Mouse (Mus musculus) heart, embryonic 16.5 days (tissue): Measurements from ENCODE around the gene Siah1a. TPM values are rescaled to one million over a fixed set of nuclear protein-coding genes. Genes with fewer than 3 reads are reported as not detected.

Source experiments
- ATAC-seq: fragments of 200-750 bp; cut with Nextera tagmentation; replicated peaks from 2 replicates; pipeline ENCODE4 v1.8.0; 2017; ENCODE audit warnings: moderate number of reproducible peaks; ENCODE audit not compliant: insufficient read depth, low FRiP score; ENCODE audit errors: extremely low read depth
- H3K27ac ChIP-seq: fragments of 300-500 bp; sonication (generic); 2 replicates; pipeline ENCODE4 v1.5.1; 2014; ENCODE audit warnings: mild to moderate bottlenecking, low read length, control low read depth, moderate library complexity
- H3K27me3 ChIP-seq: fragments of 300-500 bp; sonication (generic); 2 replicates; pipeline ENCODE4 v1.6.1; 2014; ENCODE audit warnings: low read length, mixed read lengths; ENCODE audit not compliant: control insufficient read depth, insufficient read depth
- H3K36me3 ChIP-seq: fragments of 300-500 bp; sonication (generic); 2 replicates; pipeline ENCODE4 v1.6.1; 2014; ENCODE audit not compliant: control insufficient read depth, insufficient read depth
- H3K4me1 ChIP-seq: fragments of 300-500 bp; sonication (generic); 2 replicates; pipeline ENCODE4 v1.6.1; 2014; ENCODE audit warnings: low read length, mixed read lengths; ENCODE audit not compliant: control insufficient read depth, insufficient read depth
- H3K4me2 ChIP-seq: fragments of 300-500 bp; sonication (generic); 2 replicates; pipeline ENCODE4 v1.6.1; 2014; ENCODE audit warnings: low read depth, mild to moderate bottlenecking, control low read depth, low read length
- H3K4me3 ChIP-seq: fragments of 300-500 bp; sonication (generic); 2 replicates; pipeline ENCODE4 v1.5.1; 2014; ENCODE audit warnings: mild to moderate bottlenecking, control low read depth, low read length
- H3K9ac ChIP-seq: fragments of 300-500 bp; sonication (generic); 2 replicates; pipeline ENCODE4 v1.6.1; 2014; ENCODE audit warnings: low read length, control low read depth
- H3K9me3 ChIP-seq: fragments of 300-500 bp; sonication (generic); replicated peaks from 2 replicates; pipeline ENCODE4 v1.6.1; 2016; ENCODE audit warnings: low read length; ENCODE audit not compliant: control insufficient read depth
- WGBS: fragments of 180-500 bp; shearing (Covaris S2); extraction: QIAGEN DNeasy Blood & Tissue Kit; methylation state at CpG from one replicate; pipeline ENCODE4 v1.1.7; 2014; 5-methylcytosine and 5-hydroxymethylcytosine counted together
- polyA plus RNA-seq: library from polyadenylated mRNA; unstranded; fragments of >200 nt; fragmentation: Nextera tagmentation; extraction: Ambion mirVana; gene quantifications from 2 replicates; pipeline ENCODE4 v1.2.1, GENCODE M21; 2015

The Siah1a gene
- polyA plus RNA-seq, 1 experiment from 2014 or later, result 30.0 TPM

DNA sequence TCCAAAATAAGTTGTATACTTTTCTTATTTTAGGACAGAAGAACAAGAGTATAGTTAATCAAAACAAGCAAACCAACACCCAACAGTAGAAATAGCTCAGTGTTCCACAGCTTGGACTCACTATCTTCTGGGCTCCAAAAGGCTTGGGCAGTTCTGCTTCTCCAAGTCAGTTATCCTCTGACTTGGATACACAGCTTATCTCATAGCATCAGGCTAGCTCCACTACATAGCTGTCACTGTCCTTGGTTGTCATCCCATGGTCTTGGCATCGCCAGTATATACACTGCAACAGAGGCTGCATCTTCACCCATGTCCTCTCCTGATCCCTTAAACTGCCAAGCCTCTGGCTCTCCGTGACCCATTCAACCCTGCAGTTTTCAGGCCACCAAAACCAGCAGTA lies 50.0 kb downstream of the Siah1a start:
- no peak overlapping the region for H3K4me2 ChIP-seq
- peaks cover 3% of the 10 kb centered on the region for H3K36me3 ChIP-seq
- no peak overlapping the region for H3K9ac ChIP-seq
- H3K4me1 ChIP-seq, result peaks cover 11% of the 10 kb centered on the region
- 89% methylated on average over 2 of the region's 2 CpGs for WGBS
- ATAC-seq, result no peak
- no peak overlapping the region for H3K27ac ChIP-seq
- no peaks in the 10 kb centered on the region for H3K9me3 ChIP-seq
- no peak overlapping the region for H3K4me3 ChIP-seq
- H3K27me3 ChIP-seq, result no peaks in the 10 kb centered on the region

- Histone ChIP-seq H3K9ac (no peak overlapping the region), H3K27me3 (no peaks in the 10 kb centered on the region), H3K9me3 (no peaks in the 10 kb centered on the region), H3K36me3 (peaks cover 3% of the 10 kb centered on the region), H3K4me1 (peaks cover 9% of the 10 kb centered on the region), H3K27ac (no peak overlapping the region), H3K4me2 (no peak overlapping the region), H3K4me3 (no peak overlapping the region)
- no peak for ATAC-seq
- 75% methylated on average over 1 of the region's 1 CpGs for WGBS
These were observed 51.7 kb downstream of the Siah1a start for GRCm38 (mm10) chr8:86694011-86694410.

DNA sequence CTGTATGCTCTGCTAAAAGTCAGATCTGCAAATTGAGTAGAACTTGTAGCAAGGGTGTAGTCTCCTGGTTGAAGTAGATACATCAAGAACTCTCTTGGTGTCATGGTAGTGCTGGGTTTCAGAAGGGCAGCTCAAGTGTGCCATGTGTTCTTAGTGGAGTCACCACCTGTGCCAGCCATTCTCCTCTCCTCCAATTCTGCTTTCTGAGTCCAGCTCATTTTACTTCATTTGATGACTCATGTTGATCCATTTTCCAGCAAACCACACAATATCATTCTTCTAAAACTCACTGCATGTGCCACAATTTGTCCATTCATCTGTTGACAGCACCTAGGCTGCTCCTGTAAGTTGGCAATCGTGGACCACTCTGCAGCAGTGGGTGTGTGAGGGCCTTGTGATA lies 53.6 kb downstream of the Siah1a start:
- Histone ChIP-seq H3K9me3 (no peaks in the 10 kb centered on the region), H3K27me3 (no peaks in the 10 kb centered on the region), H3K4me1 (no peaks in the 10 kb centered on the region), H3K27ac (no peak overlapping the region), H3K4me2 (no peak overlapping the region), H3K36me3 (peaks cover 7% of the 10 kb centered on the region), H3K9ac (no peak overlapping the region), H3K4me3 (no peak overlapping the region)
- ATAC-seq, result no peak
- WGBS, result 82% methylated on average over 1 of the region's 1 CpGs

GRCm38 (mm10) chr8:86686629-86687028 lies 59.1 kb downstream of the Siah1a start:
- Histone ChIP-seq H3K4me3 (no peak overlapping the region), H3K9me3 (no peaks in the 10 kb centered on the region), H3K36me3 (peaks cover 4% of the 10 kb centered on the region; the same call in 1 of the 2 replicates), H3K9ac (no peak overlapping the region), H3K4me1 (no peaks in the 10 kb centered on the region), H3K4me2 (no peak overlapping the region), H3K27ac (no peak overlapping the region), H3K27me3 (no peaks in the 10 kb centered on the region)
- no peak for ATAC-seq
- WGBS, result 73% methylated on average over 3 of the region's 3 CpGs

Other genes with a start within 250 kb of the Siah1a start
- 0.08 and 0.11 TPM in 2 replicates for gene Abcc12, start 165.2 kb downstream of the Siah1a start, polyA plus RNA-seq
- 67.0 and 71.9 TPM in 2 replicates for gene Lonp2, start 121.9 kb downstream of the Siah1a start, polyA plus RNA-seq
- gene Gm10638, start 235 bp downstream of the Siah1a start, polyA plus RNA-seq, result 2.2 and 2.5 TPM in 2 replicates
- 5.8 and 6.5 TPM in 2 replicates for gene N4bp1, start 139.3 kb upstream of the Siah1a start, polyA plus RNA-seq